Mouse (Mus musculus): ENCODE results near the gene Cxcl1.
"Not testable (repeated sequence)": the region's sequence is repeated elsewhere in the genome, so short reads cannot be mapped to it uniquely, and the experiment has no call there.

The Cxcl1 gene

DNA sequence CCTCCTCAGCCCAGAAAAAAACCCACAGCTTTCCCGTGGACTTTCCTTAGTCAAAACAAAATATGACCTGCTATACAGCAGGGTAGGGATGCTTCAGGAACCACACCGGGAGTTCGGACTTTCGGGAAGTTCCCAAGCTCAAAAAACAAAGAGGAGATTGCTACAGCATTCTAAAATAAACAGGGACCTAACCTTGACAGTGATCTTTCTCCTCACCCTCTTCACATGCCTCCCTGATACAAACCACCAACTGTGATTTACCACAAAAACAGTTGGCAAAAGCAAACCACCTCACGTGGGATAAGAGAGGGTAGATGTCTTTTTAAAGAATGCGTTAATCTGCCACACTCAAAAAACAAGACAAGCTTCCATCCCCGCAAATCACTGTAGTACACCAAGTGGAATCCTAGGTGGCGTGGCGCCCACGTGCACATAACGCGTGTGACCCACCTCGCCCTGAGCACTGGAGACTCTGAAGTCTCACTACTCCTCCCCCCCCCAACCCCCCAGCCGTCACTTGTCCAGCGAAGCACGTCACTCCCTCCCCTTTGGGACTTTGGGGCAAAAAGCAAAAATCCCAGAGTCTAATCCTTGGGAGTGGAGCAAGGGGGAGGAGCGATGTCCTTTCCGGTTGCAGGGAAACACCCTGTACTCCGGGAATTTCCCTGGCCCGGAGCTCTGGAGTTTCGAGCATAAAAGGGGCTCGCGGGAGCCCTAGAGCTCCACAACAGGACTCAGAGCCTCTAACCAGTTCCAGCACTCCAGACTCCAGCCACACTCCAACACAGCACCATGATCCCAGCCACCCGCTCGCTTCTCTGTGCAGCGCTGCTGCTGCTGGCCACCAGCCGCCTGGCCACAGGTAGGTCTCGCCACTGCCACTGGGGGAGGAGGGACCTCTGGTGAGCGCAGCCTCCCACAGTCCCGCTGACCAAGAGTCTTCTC lies at the start of gene Cxcl1:
Cxcl1 (plus strand) TSS at position 723 of the 945 bp plus-strand sequence.
- DNase-seq (ENCODE audit: low read depth): no peak

DNA sequence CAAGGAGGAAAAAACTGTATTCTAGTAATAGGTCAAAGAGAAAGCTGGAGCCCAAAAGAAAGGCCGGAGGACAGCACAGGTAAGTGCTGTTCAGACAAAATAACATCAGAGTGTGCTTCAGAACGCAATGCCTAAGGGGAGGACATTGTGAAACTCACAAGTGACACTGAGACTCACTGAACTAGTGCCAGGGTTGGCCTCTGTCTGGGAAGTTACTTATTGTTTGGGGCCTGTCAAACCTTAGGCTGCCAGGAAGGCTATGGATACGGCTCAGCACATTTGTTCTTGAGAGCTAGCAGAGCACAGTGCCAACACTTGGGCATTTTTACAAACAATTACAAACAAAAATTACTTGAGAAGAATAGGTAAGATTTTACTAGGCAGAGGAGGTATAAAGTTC lies 47.1 kb upstream of the Cxcl1 start:
- DNase-seq (ENCODE audit: low read depth): no peak

DNA sequence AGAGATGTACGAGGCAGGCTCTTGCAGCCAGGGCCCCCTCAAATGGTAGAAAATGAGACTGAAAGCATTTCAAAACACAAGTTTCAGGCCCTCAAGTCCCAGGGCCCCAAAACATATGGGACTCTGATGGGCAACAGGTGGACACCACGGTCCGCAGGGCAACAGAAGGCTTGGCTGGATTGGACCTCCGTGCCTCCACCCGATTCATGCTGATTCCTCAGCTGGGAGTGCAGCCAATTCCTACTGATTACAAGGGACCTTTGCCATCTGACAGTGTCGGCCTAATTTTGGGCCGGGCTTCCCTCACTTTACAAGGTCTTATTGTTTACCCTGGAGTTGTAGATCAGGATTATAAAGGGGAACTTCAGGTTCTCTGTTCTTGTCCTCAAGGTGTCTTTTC lies 40.9 kb upstream of the Cxcl1 start:
- not testable (repeated sequence) for DNase-seq (ENCODE audit: low read depth)

DNA sequence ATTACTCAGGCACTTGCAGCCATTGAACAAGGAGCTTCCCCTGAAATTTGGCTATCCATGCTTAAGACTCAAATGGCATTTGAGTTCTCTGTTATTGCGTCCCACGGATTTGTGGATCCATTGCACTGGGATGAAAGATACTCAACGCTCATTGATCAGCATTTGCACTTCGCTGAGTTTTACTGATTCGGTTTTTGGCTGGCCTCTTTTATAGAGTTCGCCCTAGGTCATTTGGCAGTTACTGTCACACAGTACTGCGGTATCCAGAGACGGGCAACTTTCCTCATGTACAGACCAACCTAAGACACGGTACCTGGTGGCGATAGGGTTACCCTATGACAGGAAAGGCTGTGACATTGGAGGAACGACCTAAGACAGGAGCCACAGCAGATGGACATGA lies 39.6 kb upstream of the Cxcl1 start:
- not testable (repeated sequence) for DNase-seq (ENCODE audit: low read depth)

DNA sequence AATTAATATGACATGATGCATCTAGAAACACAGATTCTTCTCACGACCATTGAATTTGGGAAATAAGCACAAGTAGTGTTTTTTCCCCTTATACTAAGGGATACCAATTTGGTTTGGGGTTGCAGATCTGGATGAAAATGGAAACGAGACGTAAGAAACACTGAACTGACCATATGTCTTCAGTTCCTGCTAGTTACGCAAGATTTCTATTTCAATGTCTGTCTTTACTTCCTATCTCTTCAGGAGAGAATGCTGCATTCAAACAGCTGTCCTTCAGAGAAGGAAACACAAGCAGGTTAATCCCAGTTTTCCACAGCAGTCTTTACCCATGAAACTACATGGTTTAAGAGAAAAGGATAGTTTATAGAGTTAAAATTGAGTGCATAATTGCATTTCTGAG lies 37.8 kb upstream of the Cxcl1 start:
- no peak for DNase-seq (ENCODE audit: low read depth)

DNA sequence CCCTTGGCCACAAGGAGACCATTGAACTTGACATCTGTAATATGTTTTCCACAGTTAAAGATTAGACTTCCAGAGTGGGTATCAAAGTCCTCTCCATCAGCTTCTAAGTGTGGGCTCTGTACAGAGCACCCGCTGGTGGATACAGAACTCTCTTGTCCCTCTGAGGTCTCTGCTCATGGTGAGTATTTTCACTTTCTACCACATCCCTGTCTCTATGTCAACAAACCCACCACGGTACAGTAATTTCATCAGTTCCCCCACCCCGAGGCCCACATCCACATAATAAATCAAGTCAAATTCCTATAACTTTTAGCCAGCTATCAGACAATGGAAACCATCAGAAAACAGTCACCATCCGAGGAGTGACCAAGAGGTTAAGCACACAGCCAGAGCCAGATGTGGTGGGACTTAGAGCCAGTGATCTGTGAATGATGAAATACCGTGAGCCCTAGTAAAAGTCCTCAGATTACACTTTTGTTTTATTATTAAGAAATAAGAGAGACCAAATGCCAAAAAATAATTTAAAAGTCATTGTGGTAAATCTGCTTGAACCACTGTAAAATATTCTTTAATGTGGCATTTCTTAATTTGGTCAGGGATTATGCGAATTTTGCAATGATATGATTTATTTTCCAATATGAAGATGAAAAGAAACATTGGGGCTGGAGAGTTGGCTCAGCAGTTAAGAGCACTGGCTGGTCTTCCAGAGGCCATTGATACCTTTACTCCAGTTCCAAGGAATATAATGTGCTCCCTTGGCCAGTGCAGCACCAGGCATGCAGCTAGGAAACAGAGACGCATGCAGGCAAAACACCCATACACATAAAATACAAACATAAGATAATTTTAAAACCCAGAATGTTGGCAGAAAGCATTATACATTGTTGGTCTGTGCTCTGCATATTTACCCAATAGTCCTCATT lies 35.5 kb upstream of the Cxcl1 start:
- DNase-seq (ENCODE audit: low read depth): no peak

DNA sequence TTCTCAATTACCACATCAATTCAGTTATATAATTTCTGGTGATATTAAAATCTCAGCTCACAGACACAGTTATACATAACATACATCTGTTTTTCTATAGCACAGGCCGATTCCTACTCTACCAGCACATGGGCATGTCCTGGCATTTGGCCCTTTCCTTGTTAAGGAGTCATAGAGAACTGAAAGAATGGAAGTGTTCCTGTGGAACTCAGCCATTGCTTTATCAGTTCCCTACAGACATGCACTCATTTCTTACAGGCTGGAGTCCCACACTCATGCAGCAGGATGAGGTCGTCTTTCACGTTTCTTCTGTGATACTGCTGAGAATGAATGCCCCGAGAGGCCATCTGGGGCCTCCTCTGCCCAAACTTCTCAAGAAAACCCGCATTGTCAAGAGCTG lies 33.6 kb upstream of the Cxcl1 start:
- no peak for DNase-seq (ENCODE audit: low read depth)

DNA sequence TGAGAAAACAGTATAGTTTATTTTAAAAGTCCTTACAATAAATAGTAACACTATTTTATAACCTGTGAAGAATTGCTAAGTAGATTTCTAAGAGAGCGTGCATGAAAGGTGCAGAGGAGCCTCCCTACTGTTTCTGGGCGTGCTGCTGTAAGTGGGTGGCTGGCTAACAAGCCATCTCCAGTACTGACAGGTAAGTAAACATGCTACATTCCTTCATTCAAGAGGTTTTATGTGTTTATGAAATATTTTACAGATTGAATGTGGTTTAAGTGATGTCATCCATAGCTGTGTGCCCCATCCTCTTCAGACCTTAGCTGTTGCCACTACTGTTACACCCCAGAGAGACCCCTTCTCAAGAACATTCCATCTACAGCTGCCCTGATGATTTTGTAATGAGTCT lies 32.6 kb upstream of the Cxcl1 start:
- DNase-seq (ENCODE audit: low read depth): no peak

DNA sequence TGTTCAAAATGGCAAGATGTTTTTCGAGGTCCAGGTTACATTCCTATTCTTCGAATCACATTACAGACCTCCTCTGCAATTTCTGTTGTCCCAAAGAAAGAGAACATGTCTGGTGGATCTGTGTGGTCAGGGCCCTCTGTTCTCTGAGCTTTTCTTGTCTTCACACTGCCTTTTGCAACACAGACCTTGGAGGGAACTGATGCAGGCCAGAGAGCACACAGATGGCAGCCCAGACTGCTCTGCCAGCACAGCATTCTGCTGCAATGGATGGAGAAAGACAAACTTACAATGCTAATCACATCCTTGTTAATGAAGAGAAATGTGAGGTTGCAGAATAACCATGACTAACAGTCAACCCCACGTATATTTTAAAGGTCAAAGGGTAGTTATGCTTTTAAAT lies 32.0 kb upstream of the Cxcl1 start:
- no peak for DNase-seq (ENCODE audit: low read depth)

DNA sequence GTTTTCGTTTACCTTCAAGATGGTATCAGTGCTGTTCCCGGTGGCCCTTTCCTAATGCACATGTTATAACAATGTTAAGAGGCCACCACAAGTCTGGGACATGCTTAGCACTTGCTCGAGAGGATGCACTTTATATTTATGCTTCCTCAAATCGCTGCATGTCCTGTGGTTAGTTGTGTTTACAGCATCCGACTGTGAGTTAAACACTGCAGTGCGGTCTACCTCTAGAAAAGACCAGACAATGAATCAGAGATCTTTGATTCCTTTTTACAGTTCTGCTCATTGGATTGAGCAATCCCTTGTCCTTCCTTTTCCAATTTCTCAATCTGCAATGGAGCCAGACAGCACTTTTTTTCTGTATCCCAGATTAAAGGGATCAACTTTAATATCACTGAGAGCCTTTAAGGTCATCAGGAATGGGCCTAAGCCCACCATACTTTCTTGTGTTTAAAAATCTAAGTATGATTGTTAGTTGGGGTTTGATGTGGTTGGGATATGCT lies 29.1 kb upstream of the Cxcl1 start:
- DNase-seq (ENCODE audit: low read depth): no peak

DNA sequence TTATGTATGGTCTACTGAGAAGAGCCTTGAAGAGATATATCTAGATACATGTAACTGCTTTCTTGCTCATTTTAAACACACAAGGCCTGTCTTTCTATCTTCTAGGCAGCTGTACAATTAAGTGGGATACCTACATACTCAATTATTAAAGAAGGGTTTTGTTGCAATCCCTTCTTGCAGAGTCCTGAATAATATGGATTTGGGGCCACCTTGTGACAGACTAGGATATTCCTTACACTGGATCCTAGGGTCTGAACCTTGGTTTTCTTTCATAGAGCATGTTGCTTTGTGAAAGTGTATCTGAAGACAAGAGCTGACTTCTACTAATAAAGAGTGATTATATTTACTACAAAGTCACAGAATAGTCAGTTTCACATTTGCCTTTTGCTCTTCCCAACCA lies 24.3 kb upstream of the Cxcl1 start:
- DNase-seq (ENCODE audit: low read depth): no peak

DNA sequence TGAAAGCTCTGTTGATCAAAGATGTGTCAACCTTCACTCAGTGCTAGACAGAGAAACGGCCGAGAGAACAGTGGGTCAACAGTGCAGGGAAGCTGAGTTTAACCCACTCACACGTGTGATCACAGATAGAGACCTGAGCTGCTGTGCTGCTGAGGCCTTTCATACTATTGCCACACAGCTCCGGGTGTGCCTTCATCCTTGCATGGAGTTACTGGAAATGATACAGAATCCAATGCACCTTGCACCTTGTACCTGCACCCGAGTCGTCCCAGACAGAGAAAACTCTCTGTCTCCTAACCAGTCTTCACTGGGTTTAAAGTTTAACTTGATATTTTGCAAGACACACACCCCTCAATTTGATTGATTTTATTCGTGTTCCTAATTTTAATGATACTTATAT lies 18.7 kb upstream of the Cxcl1 start:
- DNase-seq (ENCODE audit: low read depth): no peak

DNA sequence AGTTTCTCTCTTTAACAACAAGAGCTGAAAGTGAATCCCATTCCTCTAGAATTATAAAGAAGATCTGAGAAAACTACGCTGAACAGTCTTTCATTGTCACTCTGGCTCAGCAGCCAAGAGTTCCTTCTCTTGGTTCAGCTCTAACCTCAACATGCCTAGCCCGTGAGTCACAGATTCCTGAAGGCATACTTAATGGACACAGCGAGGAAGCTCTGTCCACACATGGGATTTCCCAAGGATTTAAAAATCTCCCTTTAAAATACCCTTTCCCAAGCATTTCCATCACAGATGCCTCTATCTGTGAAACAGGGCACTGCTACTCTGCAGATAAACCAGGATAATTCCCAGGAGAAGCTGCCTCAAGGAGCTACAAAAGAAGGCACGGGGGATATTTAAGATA lies 15.0 kb upstream of the Cxcl1 start:
- no peak for DNase-seq (ENCODE audit: low read depth)

DNA sequence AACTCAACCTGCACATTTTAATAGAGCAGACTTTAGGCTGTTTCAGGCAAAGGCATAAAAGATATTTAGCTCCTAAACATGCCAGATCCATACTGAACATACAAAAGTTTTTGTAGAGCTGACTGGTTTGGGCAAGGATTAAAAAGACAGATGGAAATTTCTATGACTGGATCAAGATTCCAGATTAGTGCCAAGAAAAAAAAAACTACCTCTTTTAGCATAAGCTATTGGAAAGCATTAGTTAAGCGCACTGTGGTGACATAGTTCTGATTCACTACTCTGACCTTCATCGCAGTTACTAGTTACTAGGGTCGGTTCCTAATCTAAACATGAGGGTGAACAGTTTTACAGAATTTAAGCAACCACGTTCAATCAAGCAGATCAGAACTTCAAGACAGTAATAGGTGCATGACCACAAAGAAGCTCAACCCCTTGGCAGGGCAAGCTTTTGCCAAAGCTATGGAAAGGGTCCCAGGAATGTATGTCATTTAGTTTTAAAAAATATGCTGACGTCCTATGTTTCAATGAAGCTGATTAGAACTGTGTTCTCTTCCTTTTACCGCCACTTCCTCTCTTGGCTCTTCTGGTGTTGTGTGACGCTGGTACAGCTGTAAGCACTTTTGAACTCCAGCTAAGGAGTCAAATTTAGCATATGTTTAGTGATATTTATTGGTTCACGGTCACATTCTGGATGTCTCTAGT lies 14.4 kb upstream of the Cxcl1 start:
- DNase-seq (ENCODE audit: low read depth): no peak

DNA sequence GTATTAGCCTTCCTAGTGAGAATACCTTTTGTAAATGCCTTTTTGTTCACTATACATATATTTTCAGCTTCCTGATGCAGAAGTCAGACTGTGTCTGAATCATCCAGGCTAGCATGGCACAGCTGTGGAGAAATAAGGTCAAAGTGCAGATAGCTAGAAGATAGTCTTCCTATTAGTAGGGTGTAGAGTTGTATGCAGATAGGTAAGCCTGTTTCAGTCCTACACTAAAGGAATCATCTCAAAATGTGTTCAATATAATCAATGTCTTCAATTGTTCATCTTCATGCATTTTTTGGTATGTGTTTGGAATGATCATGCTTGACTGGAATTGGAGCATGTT lies 13.9 kb upstream of the Cxcl1 start:
- no peak for DNase-seq (ENCODE audit: low read depth)

DNA sequence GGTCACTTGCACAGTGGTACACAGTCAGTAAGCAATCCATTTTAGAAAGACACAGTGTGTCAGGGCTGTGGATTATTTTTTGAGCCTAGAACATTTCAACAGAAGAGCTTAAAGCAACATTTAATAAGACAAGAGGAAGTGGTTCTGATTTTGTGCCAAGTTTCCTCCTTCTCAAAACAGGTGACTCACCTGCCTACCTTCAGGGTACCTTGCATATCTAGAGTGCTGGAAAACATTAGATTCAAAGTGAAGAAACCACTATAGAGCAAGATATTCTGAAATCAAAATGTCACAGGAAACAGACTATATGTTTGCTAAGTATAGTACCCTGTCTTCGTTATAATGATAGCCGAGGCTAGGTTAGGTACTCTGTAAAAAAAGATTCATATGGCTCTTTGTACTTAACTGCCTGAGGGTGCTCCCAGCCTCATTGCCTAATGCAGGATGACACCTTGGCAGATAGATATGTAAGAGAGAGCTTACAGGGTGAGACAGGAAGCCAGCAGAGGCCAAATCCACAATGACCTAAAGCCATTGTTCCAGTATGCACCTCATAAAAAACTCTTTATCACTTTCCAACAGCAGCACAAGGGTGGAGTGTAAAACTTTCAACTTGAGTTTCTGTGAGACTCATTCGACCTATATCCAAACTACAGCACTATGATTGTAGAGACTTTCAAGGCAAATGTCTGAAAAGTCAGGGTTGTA lies 11.6 kb upstream of the Cxcl1 start:
- no peak for DNase-seq (ENCODE audit: low read depth)

DNA sequence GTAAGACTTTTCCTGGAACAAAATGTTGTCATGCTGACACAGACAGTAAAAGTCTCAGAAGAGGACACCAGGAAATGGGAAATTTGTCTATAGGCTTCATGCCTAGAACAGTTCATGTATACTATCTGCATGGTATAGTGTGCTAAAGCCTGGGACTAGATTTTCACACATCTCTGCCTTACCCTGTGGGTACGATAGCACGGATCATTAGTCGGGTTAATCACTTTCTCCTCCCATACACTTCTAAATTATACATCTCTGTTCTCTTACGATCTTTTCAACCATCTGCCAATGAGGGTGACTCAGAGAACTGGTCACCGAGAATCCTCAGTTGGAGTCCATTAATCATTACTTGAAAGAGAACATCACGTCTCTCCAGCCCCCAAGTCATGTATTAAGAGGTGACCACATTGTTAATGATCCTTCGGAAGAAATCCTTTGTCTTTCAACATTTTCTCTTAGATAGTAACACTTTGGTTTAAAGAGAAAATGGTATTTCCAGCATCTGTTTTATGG lies 10.6 kb upstream of the Cxcl1 start:
- no peak for DNase-seq (ENCODE audit: low read depth)

DNA sequence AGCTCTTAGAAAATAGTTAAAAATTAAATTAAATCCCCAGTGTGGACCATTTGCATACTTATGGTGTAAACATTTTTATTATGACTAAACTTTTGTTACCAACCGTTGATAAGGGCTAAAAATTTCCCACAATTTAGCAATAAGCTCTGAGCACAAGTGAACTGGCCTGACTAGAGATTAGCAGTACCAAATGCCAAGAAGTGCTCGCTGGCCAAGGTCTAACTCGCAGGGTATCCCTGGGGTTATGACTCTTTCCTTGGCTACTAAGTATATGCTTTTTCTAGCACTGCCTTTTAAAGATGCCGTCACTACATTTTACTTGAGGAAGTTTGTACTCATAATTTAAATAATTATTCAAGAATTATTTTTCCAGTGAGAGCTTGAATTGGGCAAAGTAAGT lies 10.0 kb upstream of the Cxcl1 start:
- no peak for DNase-seq (ENCODE audit: low read depth)

DNA sequence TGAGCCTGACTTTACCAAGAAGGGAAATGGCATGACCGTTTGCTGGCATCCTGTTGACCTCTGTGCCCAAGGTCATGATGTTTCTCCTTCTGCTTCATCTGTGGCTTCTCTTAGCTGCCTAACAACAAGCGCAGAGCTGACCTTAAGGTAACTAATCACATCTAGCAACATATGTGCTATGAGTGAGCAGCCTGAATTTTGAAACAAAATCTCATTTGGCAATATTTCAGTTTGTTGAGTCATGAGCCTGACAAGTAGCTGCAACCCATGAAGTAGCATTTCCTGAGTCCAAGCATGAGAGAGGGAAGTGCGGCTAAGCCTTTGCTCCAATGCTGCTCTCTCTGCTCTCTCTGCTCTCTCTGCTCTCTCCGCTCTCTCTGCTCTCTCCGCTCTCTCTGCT lies 9.4 kb upstream of the Cxcl1 start:
- no peak for DNase-seq (ENCODE audit: low read depth)

DNA sequence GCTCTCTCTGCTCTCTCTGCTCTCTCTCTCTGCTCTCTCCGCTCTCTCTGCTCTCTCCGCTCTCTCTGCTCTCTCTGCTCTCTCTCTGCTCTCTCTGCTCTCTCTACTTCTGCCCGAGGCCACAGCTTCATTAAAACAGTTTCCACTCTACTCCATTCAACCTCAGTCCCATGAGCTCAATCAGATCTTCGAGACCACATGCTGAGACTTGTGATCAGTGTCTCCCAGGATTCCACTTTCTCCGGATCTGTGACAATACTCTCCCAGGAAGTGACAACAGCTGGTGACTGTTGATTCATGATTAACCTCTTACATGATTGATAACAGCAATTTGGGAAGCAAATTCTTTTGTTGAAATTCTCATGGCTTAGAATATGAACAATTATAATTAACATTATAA lies 8.9 kb upstream of the Cxcl1 start:
- no peak for DNase-seq (ENCODE audit: low read depth)

DNA sequence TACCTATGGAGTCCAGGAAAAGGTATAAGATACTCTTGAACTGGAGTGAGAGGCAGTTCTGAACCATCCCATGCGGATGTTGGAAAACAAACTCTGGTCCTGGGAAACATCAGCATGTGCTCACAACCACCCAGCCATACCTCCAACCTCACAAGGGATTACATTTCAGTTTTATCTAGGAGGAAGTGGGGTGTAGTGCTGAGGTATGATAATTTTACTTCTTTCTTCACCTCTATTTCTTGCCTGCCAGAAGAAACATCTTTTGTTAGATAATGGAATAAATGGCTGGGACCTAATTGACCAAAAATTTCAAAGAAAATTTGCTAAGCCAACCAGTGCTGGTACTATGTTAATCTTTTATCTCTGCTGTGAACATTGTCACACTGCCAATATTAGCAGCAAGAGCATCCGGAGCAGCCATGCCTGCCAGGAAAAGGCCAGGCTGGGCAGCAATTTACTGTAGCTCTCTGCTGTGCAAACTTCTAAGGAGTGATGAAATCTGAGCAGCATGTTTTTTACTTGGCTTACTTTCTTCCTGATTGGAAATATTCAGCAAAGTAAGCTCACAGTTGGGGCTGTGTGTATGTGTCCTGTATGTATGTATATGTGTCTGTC lies 6.3 kb upstream of the Cxcl1 start:
- DNase-seq (ENCODE audit: low read depth): no peak

All from c-Kit-positive CD71-positive TER-119-negative erythroid progenitor cells, embryonic 14.5 days (primary cell).